Mouse (Mus musculus): Measurements from ENCODE around the gene Klhl18.
"Not testable (repeated sequence)": the region's sequence is repeated elsewhere in the genome, so short reads cannot be mapped to it uniquely, and the experiment has no call there.

Gene Klhl18

DNA sequence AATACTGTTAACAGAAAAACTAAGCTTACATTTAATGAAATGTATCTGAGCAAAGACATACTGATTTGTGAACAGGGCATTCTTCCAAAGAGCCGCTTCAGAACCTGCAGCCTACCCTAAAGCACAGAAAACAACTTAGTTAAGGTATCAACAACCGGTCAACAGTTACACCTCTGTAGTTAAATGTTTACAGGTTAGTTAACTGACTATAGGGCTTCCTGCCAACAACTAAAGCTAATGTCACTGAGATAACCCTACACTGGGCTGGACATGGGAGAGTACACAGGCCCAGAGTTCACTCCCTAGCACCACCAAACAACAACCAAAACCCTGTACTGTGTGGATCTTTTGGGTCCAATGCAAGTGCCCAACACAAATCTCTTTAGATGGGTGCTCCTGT lies 73.8 kb downstream of the Klhl18 start:
- DNase-seq (ENCODE audit: low read depth, low spot score), result no peak
- Histone ChIP-seq H3K27me3 (ENCODE audit: control insufficient read depth, insufficient read depth, low read length, poor library complexity, severe bottlenecking) (no peaks in the 10 kb centered on the region), H3K36me3 (ENCODE audit: control insufficient read depth, insufficient read depth, low read length, poor library complexity, severe bottlenecking) (no peaks in the 10 kb centered on the region; the same call in 1 of the 2 replicates)

DNA sequence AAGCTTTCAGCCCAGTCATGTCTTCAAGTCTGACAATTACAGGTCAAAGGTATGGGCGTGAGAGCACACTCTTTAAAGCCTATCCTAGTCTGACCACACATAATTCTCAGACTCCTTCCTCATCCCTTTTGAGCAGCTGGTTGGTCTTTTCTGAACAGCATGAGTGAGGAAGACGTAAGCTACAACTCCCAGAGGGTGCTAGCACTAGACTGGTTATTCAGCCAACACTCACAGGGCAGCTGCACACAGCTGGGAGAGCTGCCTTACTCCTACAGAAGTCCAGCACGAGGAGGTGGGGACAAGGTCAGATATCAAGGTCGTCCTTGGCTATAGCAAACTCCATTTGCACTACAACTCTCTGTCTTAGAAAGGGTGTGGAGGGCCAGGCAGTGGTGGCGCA lies 75.8 kb downstream of the Klhl18 start:
- Histone ChIP-seq H3K36me3 (ENCODE audit: control insufficient read depth, insufficient read depth, low read length, poor library complexity, severe bottlenecking) (peaks cover 2% of the 10 kb centered on the region; the same call in 1 of the 2 replicates), H3K27me3 (ENCODE audit: control insufficient read depth, insufficient read depth, low read length, poor library complexity, severe bottlenecking) (no peaks in the 10 kb centered on the region)
- DNase-seq (ENCODE audit: low read depth, low spot score), result no peak

DNA sequence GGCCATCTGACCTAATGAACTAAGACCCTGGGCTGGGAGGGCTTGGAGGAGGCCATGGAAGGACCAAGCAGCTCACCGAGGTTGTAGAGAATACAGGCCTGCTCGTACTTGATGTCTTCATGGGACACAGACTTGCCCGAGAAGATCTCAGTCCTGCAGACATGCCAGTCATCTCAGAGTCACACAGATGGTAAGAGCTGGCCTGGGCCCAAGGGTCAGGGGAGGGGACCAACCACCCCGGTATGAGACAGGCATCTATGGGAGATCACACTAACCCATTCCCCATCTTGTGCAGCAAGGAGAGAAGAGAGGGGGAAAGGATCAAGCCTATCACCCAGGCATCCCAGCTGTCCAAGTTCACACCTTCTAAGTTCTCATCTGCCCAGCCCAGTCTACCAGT lies 83.2 kb downstream of the Klhl18 start:
- H3K27me3 ChIP-seq (ENCODE audit: control insufficient read depth, insufficient read depth, low read length, poor library complexity, severe bottlenecking), result no peaks in the 10 kb centered on the region
- DNase-seq (ENCODE audit: low read depth, low spot score), result no peak
- H3K36me3 ChIP-seq (ENCODE audit: control insufficient read depth, insufficient read depth, low read length, poor library complexity, severe bottlenecking), result peaks cover 12% of the 10 kb centered on the region

DNA sequence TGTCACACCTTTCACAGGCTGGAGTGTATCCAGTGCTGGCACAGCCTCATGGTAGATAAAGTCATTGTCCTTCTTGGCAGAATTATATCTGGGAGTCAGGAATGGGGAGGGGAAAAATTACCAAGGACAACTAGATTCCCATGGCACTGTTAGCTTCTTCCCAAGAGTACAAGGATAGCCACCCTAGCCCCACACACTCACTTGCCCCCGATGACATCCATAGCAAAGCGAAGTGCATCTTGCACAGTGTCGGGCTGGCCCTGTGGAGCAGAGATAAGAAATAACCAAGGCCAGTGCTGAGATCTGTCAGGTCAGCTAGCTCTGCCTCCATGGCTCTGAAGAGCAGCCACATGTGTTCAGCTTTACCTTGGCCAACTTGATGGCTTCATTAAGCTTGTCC lies 85.7 kb downstream of the Klhl18 start:
- no peaks in the 10 kb centered on the region for H3K27me3 ChIP-seq (ENCODE audit: control insufficient read depth, insufficient read depth, low read length, poor library complexity, severe bottlenecking)
- DNase-seq (ENCODE audit: low read depth, low spot score), result no peak

DNA sequence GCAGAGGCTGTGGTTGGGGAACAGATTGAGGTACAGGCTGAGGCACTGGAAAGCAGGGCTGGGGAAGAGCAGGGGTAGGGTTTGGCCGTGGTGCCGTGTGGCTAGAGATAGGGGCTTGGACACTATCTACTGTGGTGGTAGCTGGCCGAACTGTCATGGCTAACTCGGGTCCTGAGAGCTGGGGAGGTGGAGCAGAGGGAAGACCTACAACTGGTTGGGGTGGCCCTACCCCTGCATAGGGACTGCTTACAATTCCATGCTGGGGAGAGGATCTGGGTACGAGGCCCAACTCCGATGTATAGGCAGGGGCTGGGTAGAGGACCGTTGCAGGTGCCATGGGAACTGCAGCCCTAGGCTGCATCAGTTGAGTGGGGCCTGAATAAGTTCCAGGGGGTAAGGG lies 88.5 kb downstream of the Klhl18 start:
- Histone ChIP-seq H3K27me3 (ENCODE audit: control insufficient read depth, insufficient read depth, low read length, poor library complexity, severe bottlenecking) (no peaks in the 10 kb centered on the region), H3K36me3 (ENCODE audit: control insufficient read depth, insufficient read depth, low read length, poor library complexity, severe bottlenecking) (peaks cover 12% of the 10 kb centered on the region)
- DNase-seq (ENCODE audit: low read depth, low spot score), result no peak

More for the DNA sequence above, 85.7 kb downstream of the Klhl18 start:
- peaks cover 15% of the 10 kb centered on the region for H3K36me3 ChIP-seq (ENCODE audit: control insufficient read depth, insufficient read depth, low read length, poor library complexity, severe bottlenecking)

DNA sequence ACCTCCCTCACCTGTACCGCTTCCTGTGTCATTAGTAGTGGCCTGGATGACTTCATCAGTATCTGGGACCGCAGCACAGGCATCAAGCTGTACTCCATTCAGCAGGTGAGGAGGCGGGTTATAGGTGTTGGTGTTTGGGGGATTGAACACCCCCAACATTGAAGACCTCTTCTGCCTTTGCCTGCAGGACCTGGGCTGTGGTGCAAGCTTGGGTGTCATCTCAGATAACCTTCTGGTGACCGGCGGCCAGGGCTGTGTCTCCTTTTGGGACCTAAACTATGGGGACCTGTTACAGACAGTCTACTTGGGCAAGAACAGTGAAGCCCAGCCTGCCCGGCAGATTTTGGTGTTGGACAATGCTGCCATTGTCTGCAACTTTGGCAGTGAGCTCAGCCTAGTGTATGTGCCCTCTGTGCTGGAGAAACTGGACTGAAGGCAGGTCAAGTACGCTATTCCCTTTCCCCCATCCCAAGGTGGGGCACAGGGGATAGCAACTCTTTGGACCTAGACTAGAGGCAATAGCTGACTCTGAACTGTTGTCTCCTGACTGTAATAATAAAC lies 92.0 kb downstream of the Klhl18 start:
- H3K36me3 ChIP-seq (ENCODE audit: control insufficient read depth, insufficient read depth, low read length, poor library complexity, severe bottlenecking), result peaks cover 3% of the 10 kb centered on the region
- DNase-seq (ENCODE audit: low read depth, low spot score), result no peak
- no peaks in the 10 kb centered on the region for H3K27me3 ChIP-seq (ENCODE audit: control insufficient read depth, insufficient read depth, low read length, poor library complexity, severe bottlenecking)

DNA sequence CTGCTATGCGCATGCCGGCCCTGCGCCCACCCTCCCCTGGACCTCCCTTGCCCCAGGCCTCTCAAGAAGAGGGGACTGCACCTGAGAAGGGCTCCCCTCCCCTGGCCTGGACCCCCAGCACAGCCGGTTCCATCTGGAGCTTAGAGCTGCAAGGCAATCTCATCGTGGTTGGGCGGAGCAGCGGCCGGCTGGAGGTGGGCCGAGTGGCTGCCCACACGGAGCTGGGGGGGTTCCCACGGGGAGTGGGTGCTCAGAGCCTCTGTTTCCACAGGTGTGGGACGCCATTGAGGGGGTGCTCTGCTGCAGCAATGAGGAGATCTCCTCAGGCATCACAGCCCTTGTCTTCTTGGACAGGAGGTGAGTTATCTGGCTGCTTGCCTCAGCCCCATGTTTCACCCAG lies 95.2 kb downstream of the Klhl18 start:
- H3K36me3 ChIP-seq (ENCODE audit: control insufficient read depth, insufficient read depth, low read length, poor library complexity, severe bottlenecking), result no peaks in the 10 kb centered on the region; the same call in none of the 2 replicates
- no peaks in the 10 kb centered on the region for H3K27me3 ChIP-seq (ENCODE audit: control insufficient read depth, insufficient read depth, low read length, poor library complexity, severe bottlenecking)
- DNase-seq (ENCODE audit: low read depth, low spot score), result no peak

DNA sequence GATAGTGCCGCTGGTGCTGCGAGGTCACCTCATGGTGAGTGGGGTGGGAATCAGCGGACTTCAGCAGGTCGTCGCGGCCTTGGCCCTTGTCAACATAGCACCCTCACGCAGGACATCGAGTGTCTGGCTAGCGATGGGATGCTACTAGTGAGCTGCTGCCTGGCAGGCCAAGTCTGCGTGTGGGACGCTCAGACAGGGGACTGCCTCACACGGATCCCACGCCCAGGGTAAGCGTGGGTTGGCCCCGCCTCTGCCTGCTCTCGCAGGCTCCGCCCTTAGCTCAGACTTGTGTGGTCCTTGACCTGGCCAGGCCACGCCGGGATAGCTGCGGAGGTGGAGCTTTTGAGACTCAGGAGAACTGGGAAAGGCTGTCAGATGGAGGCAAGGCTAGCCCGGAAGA lies 95.8 kb downstream of the Klhl18 start:
- no peak for DNase-seq (ENCODE audit: low read depth, low spot score)
- Histone ChIP-seq H3K27me3 (ENCODE audit: control insufficient read depth, insufficient read depth, low read length, poor library complexity, severe bottlenecking) (no peaks in the 10 kb centered on the region), H3K36me3 (ENCODE audit: control insufficient read depth, insufficient read depth, low read length, poor library complexity, severe bottlenecking) (no peaks in the 10 kb centered on the region; the same call in none of the 2 replicates)

DNA sequence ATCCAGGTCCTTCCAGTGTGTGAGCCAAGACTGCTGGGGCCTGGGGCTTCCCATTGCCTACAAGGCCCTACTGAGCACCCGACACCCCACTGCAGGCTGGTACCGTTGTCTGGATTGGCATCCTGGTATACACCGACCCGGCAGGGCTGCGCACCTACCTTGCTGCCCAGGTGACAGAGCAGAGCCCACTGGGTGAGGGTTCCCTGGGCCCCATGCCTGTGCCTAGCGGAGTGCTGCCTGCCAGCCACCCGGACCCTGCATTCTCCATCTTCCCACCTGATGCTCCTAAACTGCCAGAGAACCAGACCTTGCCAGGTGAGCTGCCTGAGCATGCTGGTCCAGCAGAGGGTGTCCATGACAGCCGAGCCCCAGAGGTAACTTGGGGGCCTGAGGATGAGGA lies 97.1 kb downstream of the Klhl18 start:
- no peaks in the 10 kb centered on the region for H3K27me3 ChIP-seq (ENCODE audit: control insufficient read depth, insufficient read depth, low read length, poor library complexity, severe bottlenecking)
- no peaks in the 10 kb centered on the region; the same call in 1 of the 2 replicates for H3K36me3 ChIP-seq (ENCODE audit: control insufficient read depth, insufficient read depth, low read length, poor library complexity, severe bottlenecking)
- DNase-seq (ENCODE audit: low read depth, low spot score), result no peak

DNA sequence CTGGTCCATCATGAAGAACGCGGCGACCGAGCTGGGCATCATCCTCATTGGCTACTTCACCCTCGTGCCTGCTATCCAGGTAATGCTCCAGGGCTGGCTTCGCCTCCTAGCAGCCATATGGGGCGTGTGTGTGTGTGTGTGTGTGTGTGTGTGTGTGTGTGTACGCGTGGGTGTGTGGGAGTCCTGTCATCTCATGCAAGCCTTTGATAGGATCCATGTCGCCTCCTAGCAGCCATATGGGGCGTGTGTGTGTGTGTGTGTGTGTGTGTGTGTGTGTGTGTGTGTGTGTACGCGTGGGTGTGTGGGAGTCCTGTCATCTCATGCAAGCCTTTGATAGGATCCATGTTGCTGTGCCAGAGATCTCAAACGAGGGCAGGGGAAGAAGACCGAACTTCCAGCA lies 98.8 kb downstream of the Klhl18 start:
- DNase-seq (ENCODE audit: low read depth, low spot score); H3K27me3 ChIP-seq (ENCODE audit: control insufficient read depth, insufficient read depth, low read length, poor library complexity, severe bottlenecking); H3K36me3 ChIP-seq (ENCODE audit: control insufficient read depth, insufficient read depth, low read length, poor library complexity, severe bottlenecking): not testable (repeated sequence)

Measured in splenic B cell, adult 2 months (primary cell).